Comparison of ENCODE assay signal across 9 mouse cellular contexts in the genomic region with DNA sequence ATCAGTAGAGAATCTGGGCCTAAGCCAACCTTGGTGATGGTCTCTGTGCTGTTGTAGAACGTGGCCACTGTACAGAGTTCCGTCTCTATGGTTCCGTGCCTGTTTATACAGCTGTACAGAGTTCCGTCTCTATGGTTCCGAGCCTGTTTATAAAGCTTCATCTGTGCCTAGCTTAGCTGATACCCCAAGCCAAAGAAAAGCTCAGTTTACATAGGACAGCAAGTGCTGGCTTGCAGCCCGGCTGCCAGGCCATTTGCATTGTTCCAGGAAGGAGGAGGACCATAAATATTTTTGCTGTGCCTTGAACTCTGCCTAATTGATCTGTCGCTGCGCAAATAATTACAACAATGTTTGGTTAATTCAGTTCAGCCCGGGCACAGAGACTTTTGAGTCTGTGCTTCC. TPM values are rescaled to one million over a fixed set of nuclear protein-coding genes. Genes with fewer than 3 reads are reported as not detected.
DNase-seq lines count a peak whose midpoint lies in the region; ATAC-seq and TF ChIP-seq lines count a peak whose summit lies in the region.
"Had no signal": no experiment of that assay in that cellular context is flagged by ENCODE, and none has a peak within 500 bp of the region (broad histone marks: within the 10 kb centered on the region; RNA-seq: fewer than 3 reads in every experiment).

No protein-coding gene starts in this region.

- no peaks in the 10 kb centered on the region for H3K36me3 ChIP-seq in forebrain, embryonic 16.5 days (ENCODE audit: control insufficient read depth, insufficient read depth)
- no peaks in the 10 kb centered on the region for H3K36me3 ChIP-seq in liver, embryonic 14.5 days (replicated peaks; ENCODE audit: control insufficient read depth, insufficient read depth, low read depth)
- H3K36me3 ChIP-seq in neural tube, embryonic 13.5 days, result no peaks in the 10 kb centered on the region

- H3K4me3 ChIP-seq in forebrain, embryonic 16.5 days (replicated peaks; ENCODE audit: low read length), result peak overlapping the region; percentile 35
- H3K4me3 ChIP-seq in liver, embryonic 14.5 days (ENCODE audit: insufficient read depth in 1 of 2, low read depth in 2 of 2, low read length in 2 of 2), result no peak overlapping the region; a peak in 1 of 4 replicates
- peak overlapping the region; percentile 24 for H3K4me3 ChIP-seq in neural tube, embryonic 13.5 days

- DNase-seq in cerebellum, adult 8-10 months, result peak; percentile 21
- peak; percentile 30 to 81 for DNase-seq in layer of hippocampus, adult 18-20 months (ENCODE audit: low spot score in 2 of 2)
- no peak for DNase-seq in liver, embryonic 14.5 days (ENCODE audit: low read depth in 3 of 3, low spot score in 3 of 3)
- peak; percentile 76 for DNase-seq in urinary bladder, postnatal 14 days (ENCODE audit: low spot score)

- 0 out of 2 replicates have a peak overlapping the region, but pooled peaks have one; percentile 48 for H3K9ac ChIP-seq in forebrain, embryonic 16.5 days (replicated peaks; ENCODE audit: low read depth, low read length)
- H3K9ac ChIP-seq in liver, embryonic 14.5 days (replicated peaks), result no peak overlapping the region
- peak overlapping the region; percentile 49; the same call in 1 of the 2 replicates for H3K9ac ChIP-seq in neural tube, embryonic 13.5 days

- peak overlapping the region; percentile 55 for H3K4me2 ChIP-seq in forebrain, embryonic 16.5 days (ENCODE audit: low read length)
- H3K4me2 ChIP-seq in liver, embryonic 14.5 days (ENCODE audit: low read depth), result peak overlapping the region; percentile 8; the same call in 1 of the 2 replicates
- peak overlapping the region; percentile 52 for H3K4me2 ChIP-seq in neural tube, embryonic 13.5 days

- 0 out of 2 replicates have a peak, but pooled peaks cover 2% of the 10 kb centered on the region for H3K4me1 ChIP-seq in forebrain, embryonic 16.5 days (replicated peaks; ENCODE audit: control insufficient read depth, insufficient read depth, low read length)
- peaks cover 0 to 2% of the 10 kb centered on the region in 2 experiments; a peak in 1 of 4 replicates for H3K4me1 ChIP-seq in liver, embryonic 14.5 days (replicated peaks; ENCODE audit: control insufficient read depth in 2 of 2, insufficient read depth in 2 of 2, low read length in 1 of 2)
- H3K4me1 ChIP-seq in neural tube, embryonic 13.5 days (replicated peaks), result peaks cover 15% of the 10 kb centered on the region

- no peak overlapping the region for H3K27ac ChIP-seq in forebrain, embryonic 16.5 days (ENCODE audit: low read length)
- no peak overlapping the region for H3K27ac ChIP-seq in liver, embryonic 14.5 days
- peak overlapping the region; percentile 56; the same call in 1 of the 2 replicates for H3K27ac ChIP-seq in neural tube, embryonic 13.5 days (replicated peaks)

- TF ChIP-seq CTCF in liver, embryonic 14.5 days (IDR thresholded peaks at IDR 0.05; ENCODE audit: low read depth), result no peak

- H3K9me3 ChIP-seq in forebrain, embryonic 16.5 days (ENCODE audit: control insufficient read depth, low read length), result no peaks in the 10 kb centered on the region
- no peaks in the 10 kb centered on the region for H3K9me3 ChIP-seq in liver, embryonic 14.5 days (ENCODE audit: control insufficient read depth, low read length)
- no peaks in the 10 kb centered on the region for H3K9me3 ChIP-seq in neural tube, embryonic 13.5 days

- ATAC-seq in forebrain, embryonic 16.5 days, result peak; percentile 96
- peak; percentile 14 to 22; a peak in 1 of 4 replicates for ATAC-seq in hematopoietic stem cell, adult 5-6 weeks (replicated peaks in 1 of 2; ENCODE audit: insufficient read depth in 1 of 2, low FRiP score in 2 of 2, low TSS enrichment in 1 of 2, low read depth in 1 of 2, poor library complexity in 2 of 2, severe bottlenecking in 2 of 2)
- peak; percentile 67 for ATAC-seq in liver, embryonic 14.5 days (ENCODE audit: insufficient read depth)
- ATAC-seq in neural tube, embryonic 13.5 days (ENCODE audit: low read depth), result peak; percentile 98
- ATAC-seq in CD4-positive, CD25-positive, alpha-beta regulatory T cell, adult 4 months, result no peak

- no peak for TF ChIP-seq EP300 in liver, embryonic 14.5 days (IDR thresholded peaks at IDR 0.05; ENCODE audit: low read depth)

- H3K27me3 ChIP-seq in forebrain, embryonic 16.5 days (replicated peaks; ENCODE audit: control insufficient read depth, insufficient read depth, low read length), result 0 out of 2 replicates have a peak, but pooled peaks cover 6% of the 10 kb centered on the region
- no peaks in the 10 kb centered on the region for H3K27me3 ChIP-seq in liver, embryonic 14.5 days (ENCODE audit: control insufficient read depth, insufficient read depth, low read length)
- no peaks in the 10 kb centered on the region; the same call in 1 of the 2 replicates for H3K27me3 ChIP-seq in neural tube, embryonic 13.5 days

- 10% methylated on average over 9 of the region's 9 CpGs for WGBS in forebrain, embryonic 16.5 days
- 48% methylated on average over 9 of the region's 9 CpGs for whole genome bisulfite sequencing in liver, embryonic 14.5 days (ENCODE audit: insufficient replicate concordance)
- 6% methylated on average over 9 of the region's 9 CpGs for WGBS in neural tube, embryonic 13.5 days

RNA-seq across cellular contexts. Expression of gene A2ml1, which starts 15.7 kb away (rescaled TPM):
- 3.4 and 3.9 TPM in 2 replicates for polyA plus RNA-seq in forebrain, embryonic 16.5 days (2015; fragmentation: Nextera tagmentation; extraction: Ambion mirVana)
- not detected in 2 replicates for total RNA-seq in hematopoietic stem cell, adult 5-6 weeks (2017)
- total RNA-seq in layer of hippocampus, adult 18-20 months (2021), result 10 to 100 TPM in 1 of 2 experiments, 1 to 10 TPM in 1; 7.2 to 12.3 TPM
- 4.0 and 7.9 TPM in 2 replicates for polyA plus RNA-seq in liver, embryonic 14.5 days (2012; rRNA removed)
- 12.7 and 13.1 TPM in 2 replicates for polyA plus RNA-seq in liver, embryonic 14.5 days (2014; fragmentation: Nextera tagmentation; extraction: Ambion mirVana)
- 0.91 and 1.4 TPM in 2 replicates for polyA plus RNA-seq in neural tube, embryonic 13.5 days (2015; fragmentation: Nextera tagmentation; extraction: Ambion mirVana)
- not detected for polyA plus RNA-seq in CD4-positive, CD25-positive, alpha-beta regulatory T cell, adult 4 months (2017; shearing (Covaris generic))

RNA-seq across cellular contexts. Expression of gene Klrb1a, which starts 26.2 kb away (rescaled TPM):
- polyA plus RNA-seq in forebrain, embryonic 16.5 days (2015; fragmentation: Nextera tagmentation; extraction: Ambion mirVana), result not detected in 2 replicates
- total RNA-seq in hematopoietic stem cell, adult 5-6 weeks (2017), result 3.1 TPM in 1 of 2 replicates, not detected in the other
- not detected for total RNA-seq in layer of hippocampus, adult 18-20 months (2021)
- polyA plus RNA-seq in liver, embryonic 14.5 days (2012; rRNA removed), result 0.03 and 0.11 TPM in 2 replicates
- 0.14 and 0.55 TPM in 2 replicates for polyA plus RNA-seq in liver, embryonic 14.5 days (2014; fragmentation: Nextera tagmentation; extraction: Ambion mirVana)
- polyA plus RNA-seq in neural tube, embryonic 13.5 days (2015; fragmentation: Nextera tagmentation; extraction: Ambion mirVana), result not detected in 2 replicates
- not detected for polyA plus RNA-seq in CD4-positive, CD25-positive, alpha-beta regulatory T cell, adult 4 months (2017; shearing (Covaris generic))
- total RNA-seq: adrenal gland, postnatal 4 days had no signal

Comparison
In these comparisons a context has a peak if more than half of its experiments do, and no peak if none do; other contexts are left out.
1. DNase-seq: peak in cerebellum, adult 8-10 months (single experiment), layer of hippocampus, adult 18-20 months (2 of 2) and urinary bladder, postnatal 14 days (single experiment); none in liver, embryonic 14.5 days (0 of 3).
2. H3K4me3 ChIP-seq: peak in forebrain, embryonic 16.5 days (single experiment) and neural tube, embryonic 13.5 days (single experiment); none in liver, embryonic 14.5 days (0 of 2).
3. Peak in every context shown above with its lines, with median percentiles within 50 percentile points of each other: H3K4me2 ChIP-seq.